Mouse (Mus musculus) lung, embryonic 16.5 days (tissue): Measurements from ENCODE around the gene Pde1a. TPM values are rescaled to one million over a fixed set of nuclear protein-coding genes. Genes with fewer than 3 reads are reported as not detected.

Source experiments
- ATAC-seq: fragments of 200-750 bp; cut with Nextera tagmentation; 2 replicates; pipeline ENCODE4 v1.8.0; 2017; ENCODE audit warnings: low read depth, mild to moderate bottlenecking, moderate library complexity
- H3K27ac ChIP-seq: fragments of 300-500 bp; sonication (generic); 2 replicates; pipeline ENCODE4 v1.5.1; 2014; ENCODE audit warnings: mild to moderate bottlenecking, control low read depth, low read length
- H3K27me3 ChIP-seq: fragments of 300-500 bp; sonication (generic); 2 replicates; pipeline ENCODE4 v1.6.1; 2014; ENCODE audit warnings: low read depth, low read length, mixed read lengths; ENCODE audit not compliant: control insufficient read depth, insufficient read depth
- H3K36me3 ChIP-seq: fragments of 300-500 bp; sonication (generic); 2 replicates; pipeline ENCODE4 v1.6.1; 2014; ENCODE audit warnings: low read length; ENCODE audit not compliant: control insufficient read depth, insufficient read depth
- H3K4me1 ChIP-seq: fragments of 300-500 bp; sonication (generic); replicated peaks from 2 replicates; pipeline ENCODE4 v1.6.1; 2014; ENCODE audit warnings: low read length, mixed read lengths; ENCODE audit not compliant: control insufficient read depth, insufficient read depth
- H3K4me2 ChIP-seq: fragments of 300-500 bp; sonication (generic); 2 replicates; pipeline ENCODE4 v1.6.1; 2014; ENCODE audit warnings: low read depth, low read length, control low read depth
- H3K4me3 ChIP-seq: fragments of 300-500 bp; sonication (generic); 2 replicates; pipeline ENCODE4 v1.5.1; 2014; ENCODE audit warnings: mild to moderate bottlenecking, low read length, control low read depth
- H3K9ac ChIP-seq: fragments of 300-500 bp; sonication (generic); 2 replicates; pipeline ENCODE4 v1.6.1; 2014; ENCODE audit warnings: low read length, control low read depth
- H3K9me3 ChIP-seq: fragments of 300-500 bp; sonication (generic); 2 replicates; pipeline ENCODE4 v1.6.1; 2016; ENCODE audit warnings: low read length; ENCODE audit not compliant: control insufficient read depth
- WGBS: fragments of 180-500 bp; shearing (Covaris S2); extraction: QIAGEN DNeasy Blood & Tissue Kit; methylation state at CpG from one replicate; pipeline ENCODE4 v1.1.7; 2014; 5-methylcytosine and 5-hydroxymethylcytosine counted together
- polyA plus RNA-seq: library from polyadenylated mRNA; unstranded; fragments of >200 nt; fragmentation: Nextera tagmentation; extraction: Ambion mirVana; gene quantifications from 2 replicates; pipeline ENCODE4 v1.2.1, GENCODE M21; 2015

The Pde1a gene
- polyA plus RNA-seq, 1 experiment from 2014 or later = 12.9 TPM

GRCm38 (mm10) chr2:79945898-79946675 is 183.2 kb downstream of the Pde1a start:
- no peaks in the 10 kb centered on the region for H3K27me3 ChIP-seq
- WGBS = 52% methylated on average over 8 of the region's 8 CpGs
- H3K9me3 ChIP-seq = no peaks in the 10 kb centered on the region
- H3K4me1 ChIP-seq = no peaks in the 10 kb centered on the region
- H3K4me3 ChIP-seq = no peak overlapping the region
- no peak overlapping the region for H3K4me2 ChIP-seq
- H3K36me3 ChIP-seq = no peaks in the 10 kb centered on the region
- ATAC-seq = no peak
- H3K27ac ChIP-seq = no peak overlapping the region
- H3K9ac ChIP-seq = no peak overlapping the region

DNA sequence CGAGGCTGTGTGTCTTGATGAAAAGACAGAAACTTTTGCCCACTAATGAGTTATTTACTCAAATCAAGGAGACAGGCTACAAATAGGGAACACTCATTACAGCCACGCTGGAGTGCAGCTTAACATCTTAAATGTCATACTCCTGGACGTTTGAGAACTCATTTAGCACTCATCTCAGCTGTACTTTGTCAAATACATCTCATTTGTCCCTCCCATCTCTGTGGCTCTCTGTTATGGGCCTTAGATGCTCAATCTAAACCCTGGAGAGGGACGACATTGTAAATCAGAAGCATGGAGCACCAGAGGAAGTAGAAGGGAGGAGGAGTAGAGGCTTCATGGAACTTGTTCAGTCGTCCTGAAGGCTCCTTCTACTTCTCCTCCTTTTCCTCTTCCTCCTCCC is 194.6 kb downstream of the Pde1a start:
- Histone ChIP-seq H3K9ac (no peak overlapping the region), H3K27me3 (no peaks in the 10 kb centered on the region), H3K4me2 (no peak overlapping the region), H3K27ac (no peak overlapping the region), H3K4me1 (no peaks in the 10 kb centered on the region), H3K9me3 (no peaks in the 10 kb centered on the region), H3K4me3 (no peak overlapping the region), H3K36me3 (no peaks in the 10 kb centered on the region)
- 27% methylated on average over 5 of the region's 5 CpGs for WGBS
- ATAC-seq = no peak

DNA sequence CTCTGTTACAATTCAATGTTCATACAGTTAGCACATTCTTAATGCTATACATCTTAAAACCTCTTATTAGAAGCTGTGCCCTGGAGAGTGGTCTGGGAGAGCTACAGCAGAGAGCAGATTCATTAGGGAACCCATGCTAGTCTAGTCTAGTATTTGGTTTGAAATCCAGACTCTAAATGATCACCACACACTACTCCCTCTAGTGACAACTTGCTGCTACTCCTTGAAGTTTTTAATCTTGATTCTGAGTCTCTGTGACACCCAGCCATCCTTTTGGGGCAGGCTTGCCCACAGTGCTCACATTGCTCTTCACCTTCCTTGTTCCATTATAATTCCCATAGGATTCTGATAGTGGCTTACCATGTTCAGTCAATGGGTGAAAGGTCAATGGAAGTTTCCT is 206.9 kb downstream of the Pde1a start:
- ATAC-seq = no peak

GRCm38 (mm10) chr2:79921375-79921774 is 207.9 kb downstream of the Pde1a start:
- Histone ChIP-seq H3K9me3 (no peaks in the 10 kb centered on the region), H3K27me3 (no peaks in the 10 kb centered on the region), H3K4me2 (no peak overlapping the region), H3K4me3 (no peak overlapping the region), H3K9ac (no peak overlapping the region), H3K36me3 (no peaks in the 10 kb centered on the region), H3K4me1 (no peaks in the 10 kb centered on the region), H3K27ac (no peak overlapping the region)
- 93% methylated on average over 4 of the region's 4 CpGs for WGBS
- no peak for ATAC-seq

More for the DNA sequence above, 206.9 kb downstream of the Pde1a start:
- Histone ChIP-seq H3K27ac (no peak overlapping the region), H3K4me2 (no peak overlapping the region), H3K36me3 (no peaks in the 10 kb centered on the region), H3K9me3 (no peaks in the 10 kb centered on the region), H3K9ac (no peak overlapping the region), H3K4me1 (no peaks in the 10 kb centered on the region), H3K4me3 (no peak overlapping the region), H3K27me3 (no peaks in the 10 kb centered on the region)

DNA sequence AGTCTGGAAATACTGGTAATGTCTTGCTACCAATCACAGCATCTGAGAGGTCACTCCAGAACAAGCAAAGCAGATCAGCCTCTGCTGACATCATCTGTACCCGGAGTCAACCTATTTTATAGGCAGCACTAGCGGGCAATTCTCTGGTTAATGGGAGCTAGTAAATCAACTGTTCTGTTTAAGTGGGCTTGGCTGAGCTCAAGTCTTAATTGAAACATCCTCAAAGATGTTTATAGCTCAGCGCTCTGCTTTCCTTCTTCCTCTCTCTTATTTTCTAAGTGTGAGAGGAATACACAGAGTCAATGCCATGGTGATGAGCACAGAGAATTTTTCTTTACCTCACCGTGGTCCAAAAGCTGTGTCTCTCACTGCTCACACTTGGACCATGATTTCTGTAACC is 208.8 kb downstream of the Pde1a start:
- WGBS = 75% methylated on average over 4 of the region's 4 CpGs
- no peak overlapping the region for H3K9ac ChIP-seq
- no peak overlapping the region for H3K27ac ChIP-seq
- ATAC-seq = no peak
- H3K4me3 ChIP-seq = no peak overlapping the region
- H3K4me1 ChIP-seq = no peaks in the 10 kb centered on the region
- H3K27me3 ChIP-seq = no peaks in the 10 kb centered on the region
- H3K9me3 ChIP-seq = no peaks in the 10 kb centered on the region
- no peaks in the 10 kb centered on the region for H3K36me3 ChIP-seq
- no peak overlapping the region for H3K4me2 ChIP-seq

GRCm38 (mm10) chr2:79901841-79902510 is 227.3 kb downstream of the Pde1a start:
- no peak for ATAC-seq
- H3K4me2 ChIP-seq = no peak overlapping the region
- H3K9me3 ChIP-seq = no peaks in the 10 kb centered on the region
- H3K9ac ChIP-seq = no peak overlapping the region
- H3K4me1 ChIP-seq = no peaks in the 10 kb centered on the region
- H3K4me3 ChIP-seq = no peak overlapping the region
- no peaks in the 10 kb centered on the region for H3K27me3 ChIP-seq
- 79% methylated on average over 2 of the region's 2 CpGs for WGBS
- H3K36me3 ChIP-seq = no peaks in the 10 kb centered on the region
- no peak overlapping the region for H3K27ac ChIP-seq

GRCm38 (mm10) chr2:79898522-79898921 is 230.7 kb downstream of the Pde1a start:
- 57% methylated on average over 3 of the region's 3 CpGs for WGBS
- H3K27me3 ChIP-seq = no peaks in the 10 kb centered on the region
- H3K4me3 ChIP-seq = no peak overlapping the region
- no peaks in the 10 kb centered on the region for H3K36me3 ChIP-seq
- H3K9ac ChIP-seq = no peak overlapping the region
- no peak overlapping the region for H3K27ac ChIP-seq
- H3K4me2 ChIP-seq = no peak overlapping the region
- H3K4me1 ChIP-seq = no peaks in the 10 kb centered on the region
- no peaks in the 10 kb centered on the region for H3K9me3 ChIP-seq
- ATAC-seq = no peak

DNA sequence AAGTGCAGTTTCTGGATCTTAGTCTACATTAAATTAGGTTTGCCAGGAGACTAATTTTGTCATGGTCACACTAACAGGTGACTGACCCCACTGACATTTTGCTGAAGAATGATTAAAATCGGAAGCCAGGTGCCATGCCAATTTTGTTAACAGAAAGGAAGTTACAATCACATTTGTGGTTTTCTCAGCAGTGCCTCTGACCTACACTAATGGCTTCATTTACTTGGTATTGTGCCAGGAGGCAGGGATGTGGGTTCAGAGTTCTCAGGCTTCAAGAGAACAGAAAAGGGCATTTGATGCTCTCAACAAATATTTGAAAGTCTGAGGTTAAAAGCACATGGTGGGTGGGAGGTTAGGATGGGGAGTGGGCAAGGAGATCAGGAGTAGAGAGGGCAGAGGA is 236.4 kb downstream of the Pde1a start:
- Histone ChIP-seq H3K4me3 (no peak overlapping the region), H3K9me3 (no peaks in the 10 kb centered on the region), H3K4me1 (0 out of 2 replicates have a peak, but pooled peaks cover 2% of the 10 kb centered on the region), H3K27me3 (no peaks in the 10 kb centered on the region), H3K27ac (no peak overlapping the region), H3K9ac (no peak overlapping the region), H3K36me3 (no peaks in the 10 kb centered on the region), H3K4me2 (no peak overlapping the region)
- ATAC-seq = no peak
- 65% methylated on average over 1 of the region's 1 CpGs for WGBS

- Histone ChIP-seq H3K4me2 (no peak overlapping the region), H3K4me3 (no peak overlapping the region), H3K27ac (no peak overlapping the region), H3K9ac (no peak overlapping the region), H3K36me3 (no peaks in the 10 kb centered on the region), H3K4me1 (0 out of 2 replicates have a peak, but pooled peaks cover 2% of the 10 kb centered on the region), H3K9me3 (no peaks in the 10 kb centered on the region), H3K27me3 (no peaks in the 10 kb centered on the region)
- ATAC-seq = no peak
- 51% methylated on average over 5 of the region's 5 CpGs for WGBS
Observed at GRCm38 (mm10) chr2:79891760-79892570, 237.3 kb downstream of the Pde1a start.
